Mouse (Mus musculus) frontal cortex, postnatal 25 days (tissue): ENCODE results near the gene Ndufb8.

Experiments used
- DNase-seq, 2 experiments: peaks; one replicate each; pipeline ENCODE4 v3.0.0; 2022; ENCODE audit warnings: low spot score in 2 of 2

The Ndufb8 gene

DNA sequence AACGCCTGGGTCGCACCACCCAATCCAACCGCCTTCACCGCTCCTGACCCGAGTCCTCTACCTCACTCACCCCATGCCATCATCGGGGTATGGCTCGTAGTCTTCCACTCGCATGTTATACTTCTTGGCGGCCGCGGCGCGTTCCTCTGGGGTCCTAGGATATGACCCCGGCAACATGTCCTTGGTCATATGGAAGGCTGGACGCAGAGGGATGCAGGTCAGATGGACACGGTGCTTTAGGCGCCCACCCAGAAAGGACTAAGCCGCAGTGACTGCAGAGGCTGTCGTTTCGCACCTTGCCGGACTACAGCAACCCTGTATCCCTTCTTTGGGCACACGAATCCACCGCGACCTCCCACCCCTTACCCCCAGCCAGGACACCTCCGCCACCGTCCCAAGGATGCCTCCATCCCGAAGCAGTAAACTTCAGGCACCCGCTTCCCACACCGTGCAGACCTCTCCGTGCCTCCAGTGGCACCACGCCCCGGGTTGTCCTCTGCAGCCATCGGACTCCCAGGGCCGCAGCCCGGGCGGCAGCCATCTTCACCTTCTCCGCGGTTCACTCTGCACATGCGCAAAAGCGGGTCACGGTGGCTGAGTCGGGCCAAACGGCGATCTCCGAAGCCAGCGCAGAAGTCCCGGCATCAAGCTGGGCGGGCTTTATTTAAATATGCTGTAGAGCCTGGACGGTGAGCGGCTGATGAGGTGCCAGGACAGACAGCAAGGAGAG is at the start of gene Ndufb8:
Ndufb8 (minus strand) TSS at position 580 of the 730 bp plus-strand sequence.
- peak; percentile 89 to 94 for DNase-seq

DNA sequence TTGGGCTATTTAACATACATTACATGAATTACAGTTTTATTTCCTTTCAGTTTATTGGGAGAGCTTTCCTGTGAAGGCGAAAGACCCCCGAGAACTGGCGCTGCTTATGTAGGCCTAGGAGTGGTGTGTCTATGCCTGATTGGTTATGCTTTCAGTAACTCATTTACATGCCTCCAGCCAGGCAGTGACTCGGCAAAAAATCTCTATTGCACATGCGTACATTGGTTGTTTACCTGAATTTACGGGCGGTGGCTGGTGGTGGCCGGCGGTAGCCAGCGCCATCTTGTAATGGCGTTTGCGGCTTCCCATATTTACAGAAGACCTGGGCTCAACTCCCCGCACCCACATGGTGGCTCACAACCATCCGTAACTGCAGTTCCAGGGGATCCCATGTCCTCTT is 38.9 kb upstream of the Ndufb8 start:
- no peak for DNase-seq

- DNase-seq = no peak
These were observed 36.4 kb upstream of the Ndufb8 start for GRCm38 (mm10) chr19:44591638-44592037.

DNA sequence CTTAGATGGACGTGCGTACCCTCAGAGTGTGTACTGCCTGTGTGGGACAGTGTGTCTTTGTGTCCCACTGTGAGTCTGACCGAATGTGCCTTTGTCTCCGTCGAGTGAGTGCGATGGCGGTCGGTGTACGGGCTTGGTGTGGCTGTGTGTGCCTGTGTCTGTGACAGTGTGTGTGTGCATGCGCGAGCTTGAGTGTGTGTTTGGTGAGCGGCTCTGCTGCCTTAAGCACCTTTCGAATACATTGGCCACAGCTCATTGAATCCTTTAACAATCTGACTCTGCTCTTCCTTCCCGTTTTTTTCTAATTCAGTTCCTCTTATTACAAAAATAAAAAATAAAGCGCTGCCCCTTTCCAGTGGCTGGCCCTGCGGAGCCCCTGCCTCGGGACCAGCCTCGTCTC is 35.8 kb upstream of the Ndufb8 start:
- no peak for DNase-seq

DNA sequence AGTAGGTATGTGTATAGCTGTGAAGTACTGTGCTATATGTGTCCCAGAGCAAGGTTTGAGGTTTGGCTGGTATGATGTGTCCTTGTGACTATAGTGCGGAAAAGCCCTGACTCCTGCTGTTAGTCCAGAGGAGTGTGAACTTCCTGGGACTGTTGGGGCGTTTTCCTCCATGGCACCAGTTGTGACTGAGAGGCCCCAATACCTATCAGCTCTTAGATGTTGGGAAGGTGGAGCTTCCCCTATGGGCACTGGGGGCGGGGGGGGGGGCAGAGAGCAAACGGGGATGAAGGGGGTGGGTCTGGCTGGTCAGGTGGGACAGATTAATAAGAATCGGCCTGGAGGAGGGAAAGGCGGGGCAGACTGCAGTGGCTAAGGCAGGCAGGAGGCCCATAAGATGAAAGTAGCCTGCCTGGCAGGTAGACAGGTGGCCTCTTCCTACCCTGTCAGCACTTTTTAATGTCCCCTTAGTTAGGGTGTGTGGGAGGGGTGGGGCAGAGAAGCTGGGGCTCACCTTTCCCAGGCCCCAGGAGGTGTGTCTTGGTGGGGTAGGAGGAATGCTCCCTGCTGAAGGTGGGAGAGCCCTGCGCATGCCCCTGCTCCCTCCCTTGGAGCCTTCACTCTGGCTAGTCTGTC is 34.5 kb upstream of the Ndufb8 start:
- DNase-seq = no peak

DNA sequence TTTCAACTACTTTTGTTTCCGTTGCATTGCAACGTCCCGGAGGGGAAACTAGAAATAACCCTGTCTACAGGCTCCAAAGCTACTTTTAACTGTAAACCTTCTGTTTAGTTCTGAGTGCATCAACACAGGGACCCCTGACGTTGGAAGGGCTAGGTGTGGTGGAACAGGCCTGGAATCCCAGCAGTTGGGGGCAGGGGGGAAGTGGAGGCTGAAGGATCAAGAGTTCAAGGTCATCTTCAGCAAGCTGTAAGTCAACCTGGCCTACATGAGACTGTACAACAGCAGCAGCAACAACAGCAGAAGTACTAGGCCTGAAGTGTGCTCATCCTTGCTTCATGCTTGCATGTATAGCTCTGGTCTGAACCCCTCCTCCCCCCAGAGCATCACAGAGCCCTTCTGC is 32.8 kb upstream of the Ndufb8 start:
- no peak for DNase-seq

DNA sequence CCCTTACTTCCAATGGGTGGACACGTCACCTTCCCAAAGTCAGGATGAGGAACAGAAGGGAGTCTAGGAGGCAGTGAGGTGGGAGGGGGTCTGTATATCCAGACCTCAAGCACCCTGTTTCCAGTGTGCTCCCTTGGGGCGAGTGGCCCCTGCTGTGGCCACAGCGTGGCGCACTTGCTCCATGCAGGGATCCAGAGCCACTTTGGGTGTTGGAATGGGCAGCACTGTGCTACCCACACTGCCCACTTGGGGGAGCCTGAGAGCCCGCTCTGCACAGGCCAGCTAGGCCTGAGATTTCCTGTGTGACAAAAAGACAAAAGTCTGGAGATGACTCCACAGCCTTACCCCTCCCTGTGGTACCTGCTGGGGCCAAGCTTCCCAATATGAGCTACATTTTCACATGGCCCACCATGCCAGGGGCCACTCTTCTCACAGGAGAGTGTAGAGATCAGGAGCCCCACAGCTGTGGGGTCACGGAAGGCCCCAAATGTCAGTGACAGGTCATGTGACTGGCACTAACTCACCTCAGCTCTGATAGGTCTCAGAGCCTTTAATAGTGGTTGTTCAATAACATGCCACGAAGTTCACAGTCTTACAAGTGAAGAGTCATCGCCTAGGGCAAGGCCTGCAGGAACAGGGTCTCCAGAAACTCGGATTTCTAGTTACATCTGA is 27.5 kb upstream of the Ndufb8 start:
- peak; percentile 94 to 97 for DNase-seq

GRCm38 (mm10) chr19:44582103-44582502 is 26.9 kb upstream of the Ndufb8 start:
- DNase-seq = no peak

- DNase-seq = no peak
These were observed 22.8 kb upstream of the Ndufb8 start for GRCm38 (mm10) chr19:44578038-44578437.

GRCm38 (mm10) chr19:44576275-44576674 is 21.0 kb upstream of the Ndufb8 start:
- no peak for DNase-seq

DNA sequence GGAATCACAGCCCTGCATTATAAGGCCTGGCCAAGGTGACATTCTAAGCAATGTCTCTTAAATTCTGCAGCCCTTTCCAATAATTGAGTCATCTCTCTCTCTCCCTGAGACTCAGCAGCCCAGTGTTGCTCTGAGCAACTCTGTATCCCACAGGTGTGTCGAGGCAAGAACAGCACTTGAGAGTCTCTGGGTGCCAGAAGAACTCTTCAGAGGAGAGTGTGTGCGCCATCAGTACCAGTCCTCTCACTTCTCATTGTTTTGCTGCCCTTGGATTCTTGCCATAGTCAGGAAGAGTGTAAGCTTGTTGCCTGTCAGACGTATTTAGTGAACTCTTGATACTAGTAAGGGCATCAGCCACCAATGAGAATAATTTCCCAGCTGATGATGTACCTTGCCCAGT is 12.5 kb upstream of the Ndufb8 start:
- DNase-seq = no peak

DNA sequence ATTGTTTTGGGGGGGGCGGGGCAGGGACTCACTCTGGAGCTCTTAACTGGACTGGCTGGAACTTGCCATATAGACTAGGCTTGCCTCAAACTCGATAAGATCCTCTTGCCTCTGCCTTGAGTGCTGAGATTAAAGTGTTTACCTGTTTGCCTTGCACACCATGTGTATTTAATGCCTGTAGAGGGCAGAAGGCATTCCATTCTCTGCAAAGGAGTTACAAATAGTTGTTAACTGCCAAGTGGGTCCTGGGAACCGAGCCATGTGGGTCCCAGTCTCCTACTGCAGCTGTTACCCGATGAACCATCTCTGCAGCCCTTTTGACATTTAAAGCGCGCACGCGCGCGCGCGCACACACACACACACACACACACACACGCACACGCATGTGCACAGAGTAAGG is 8.8 kb upstream of the Ndufb8 start:
- no peak for DNase-seq

DNA sequence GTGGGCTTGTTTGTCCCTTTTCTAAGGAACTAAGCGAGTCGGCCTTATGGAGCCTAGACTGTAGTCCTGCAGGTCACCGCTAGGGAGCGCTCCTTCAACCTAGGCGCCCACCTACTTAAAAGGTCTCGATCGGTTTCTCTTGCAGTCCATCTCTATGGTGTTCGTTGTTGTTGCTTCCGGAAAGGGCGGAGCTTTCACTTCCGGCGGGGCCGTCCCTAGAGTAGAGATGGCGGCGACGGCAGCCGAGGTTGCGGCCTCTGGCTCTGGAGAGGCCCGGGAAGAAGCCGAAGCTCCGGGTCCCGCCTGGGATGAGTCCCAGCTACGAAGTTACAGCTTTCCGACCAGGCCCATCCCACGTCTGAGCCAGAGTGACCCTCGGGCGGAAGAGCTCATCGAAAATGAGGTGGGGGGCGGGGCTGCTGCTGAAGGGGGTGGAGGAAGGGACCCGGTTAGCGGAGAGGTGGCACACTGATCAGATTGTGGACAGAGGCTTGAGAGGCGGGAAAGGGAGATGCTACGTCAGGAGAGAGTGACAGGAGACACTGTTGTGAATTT is 7.5 kb upstream of the Ndufb8 start, which contains the start of gene Hif1an:
Hif1an (plus strand) TSS at position 199 of the 555 bp plus-strand sequence.
- peak; percentile 90 to 95 for DNase-seq

GRCm38 (mm10) chr19:44554490-44554860 is 765 bp downstream of the Ndufb8 start:
- DNase-seq = no peak

- DNase-seq = no peak
These were observed 2.0 kb downstream of the Ndufb8 start for GRCm38 (mm10) chr19:44553286-44553685.

DNA sequence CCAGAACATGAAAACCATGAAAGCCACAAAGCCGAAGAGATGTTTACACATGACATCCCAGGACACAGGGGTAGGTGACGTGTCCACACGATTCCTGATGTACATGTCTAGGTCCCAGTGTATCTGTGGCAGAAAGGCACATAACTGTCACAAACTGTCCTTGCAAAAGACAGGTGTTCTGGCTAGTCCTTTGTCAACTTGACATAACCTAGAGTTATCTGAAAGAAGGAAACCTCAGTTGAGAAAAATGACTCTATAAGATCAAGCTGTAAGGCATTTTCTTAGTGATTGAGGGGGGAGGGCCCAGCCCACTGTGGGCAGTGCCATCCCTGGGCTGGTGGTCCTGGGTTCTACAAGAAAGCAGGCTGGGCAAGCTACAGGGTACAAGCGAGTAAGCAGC is 2.5 kb downstream of the Ndufb8 start, which contains the start of gene Gm20538:
Gm20538 (minus strand) TSS at position 101 of the 400 bp plus-strand sequence.
- no peak for DNase-seq

DNA sequence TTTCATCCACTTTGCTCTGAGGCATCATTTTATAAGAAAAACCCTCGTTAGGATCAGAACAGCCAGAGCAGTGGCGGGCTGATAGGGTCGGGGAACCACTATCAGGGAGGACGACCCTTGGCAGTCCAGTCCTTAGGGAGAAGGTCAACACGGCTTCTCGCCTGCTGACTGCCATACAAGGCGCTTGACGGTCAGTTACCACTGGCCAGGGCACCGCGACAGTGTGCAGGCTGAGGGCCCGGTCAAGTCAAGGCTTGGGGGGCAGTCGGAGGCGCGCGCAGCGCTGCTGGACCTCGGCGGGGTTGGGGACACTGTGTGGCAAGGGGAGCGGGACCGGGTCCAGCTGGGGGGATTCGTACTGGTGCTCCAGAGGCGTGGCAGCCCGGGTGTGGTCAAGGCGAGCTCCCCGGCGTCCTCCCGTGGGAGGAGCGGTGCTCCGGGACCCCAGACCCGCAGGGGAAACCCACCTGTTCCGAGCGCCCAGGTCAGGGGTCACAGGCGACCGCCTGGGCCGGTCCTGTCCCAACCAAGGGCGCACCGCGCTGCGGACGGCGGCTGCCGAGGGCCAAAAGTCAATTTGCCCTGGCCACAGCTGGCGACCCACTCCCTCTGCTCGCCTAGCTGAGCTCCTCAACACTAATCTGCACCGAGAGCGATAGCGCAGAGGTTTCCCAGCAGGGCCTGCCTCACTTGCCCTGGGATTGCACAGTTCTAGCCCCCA is 9.8 kb downstream of the Ndufb8 start, which contains the start of gene Sec31b:
Sec31b (minus strand) TSS at position 544 of the 721 bp plus-strand sequence.
- no peak for DNase-seq

DNA sequence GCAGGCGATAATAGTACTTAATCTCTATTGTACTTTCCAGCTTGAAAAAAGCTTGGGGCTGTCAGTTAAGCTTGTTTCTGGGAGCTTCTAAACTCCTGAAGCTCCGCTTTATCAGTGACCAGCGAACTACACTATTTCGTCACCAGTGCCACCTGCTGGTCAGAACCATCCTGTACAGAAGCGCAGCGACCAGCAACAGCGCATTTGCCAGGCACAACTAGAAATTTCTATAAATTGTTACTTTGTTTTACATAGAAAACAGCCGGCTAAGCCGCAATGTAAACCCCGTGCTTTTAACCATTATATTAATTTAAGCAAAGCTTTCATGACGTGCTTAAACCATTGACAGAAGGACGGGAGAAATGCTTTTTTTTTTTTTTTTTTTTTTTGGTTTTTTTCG is 10.5 kb downstream of the Ndufb8 start:
- peak; percentile 36 to 45 for DNase-seq

DNA sequence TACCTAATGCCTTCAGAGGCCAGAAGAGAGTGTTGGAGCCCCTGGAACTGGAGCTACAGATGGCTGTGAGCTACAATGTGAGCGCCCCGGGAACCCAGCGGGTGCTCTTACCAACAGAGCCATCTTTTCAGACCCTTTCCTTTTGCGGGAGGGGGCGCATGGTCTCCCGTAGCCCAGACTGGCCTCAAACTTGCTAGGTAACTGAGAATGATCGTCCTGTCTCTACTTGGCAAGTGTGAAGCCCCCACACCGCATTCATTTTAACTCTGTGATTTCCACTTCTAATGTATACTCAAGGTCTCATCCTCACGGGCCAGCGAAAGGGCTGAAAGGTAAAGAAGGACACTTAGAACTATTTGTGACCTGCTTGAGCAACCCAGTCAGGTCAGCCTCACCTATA is 10.9 kb downstream of the Ndufb8 start:
- no peak for DNase-seq

- DNase-seq = no peak
These were observed 12.5 kb downstream of the Ndufb8 start for GRCm38 (mm10) chr19:44542694-44543178.

DNA sequence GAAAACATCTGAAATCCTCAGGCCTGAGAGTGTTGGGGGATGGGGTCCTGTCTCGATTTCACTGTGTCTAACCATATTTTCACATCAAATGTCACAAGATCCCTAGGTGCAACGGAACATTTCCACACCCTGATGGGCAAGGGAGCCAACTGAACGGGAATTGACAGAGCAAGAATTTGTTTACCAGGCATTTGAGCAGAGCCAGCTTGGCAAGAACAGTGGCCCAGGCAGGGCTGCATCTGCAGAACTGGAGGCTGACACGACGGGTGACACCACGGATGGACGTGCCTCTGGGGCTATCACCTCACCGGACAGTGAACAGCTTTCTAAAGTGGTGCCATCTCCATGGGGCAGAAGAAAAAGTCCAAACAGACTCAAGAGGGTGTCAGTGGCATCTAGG is 17.8 kb downstream of the Ndufb8 start:
- no peak for DNase-seq

GRCm38 (mm10) chr19:44535376-44535775 is 19.9 kb downstream of the Ndufb8 start:
- DNase-seq = no peak
